Mouse (Mus musculus) thymus, adult 2 months (tissue): ENCODE results near the gene Mfap3. TPM values are rescaled to one million over a fixed set of nuclear protein-coding genes. Genes with fewer than 3 reads are reported as not detected.
"Not testable (repeated sequence)": the region's sequence is repeated elsewhere in the genome, so short reads cannot be mapped to it uniquely, and the experiment has no call there.

Source experiments
- DNase-seq: peaks from one replicate; pipeline ENCODE4 v3.0.0; 2021
- H3K27ac ChIP-seq: fragments of 200-500 bp; 2 replicates; pipeline ENCODE4 v1.5.1; 2012; ENCODE audit warnings: low read length, control low read depth; ENCODE audit not compliant: control insufficient read depth, insufficient read depth
- H3K27me3 ChIP-seq: fragments of 200-500 bp; 2 replicates; pipeline ENCODE4 v1.6.1; 2012; ENCODE audit warnings: mild to moderate bottlenecking, low read length, moderate library complexity, mixed read lengths; ENCODE audit not compliant: control insufficient read depth, insufficient read depth
- H3K36me3 ChIP-seq: fragments of 200-500 bp; 2 replicates; pipeline ENCODE4 v1.6.1; 2012; ENCODE audit warnings: mild to moderate bottlenecking, low read length, moderate library complexity; ENCODE audit not compliant: control insufficient read depth, insufficient read depth
- H3K4me1 ChIP-seq: fragments of 200-500 bp; replicated peaks from 2 replicates; pipeline ENCODE4 v1.6.1; 2012; ENCODE audit warnings: low read length; ENCODE audit not compliant: control insufficient read depth, insufficient read depth
- H3K4me3 ChIP-seq: fragments of 200-500 bp; 2 replicates; pipeline ENCODE4 v1.5.1; 2012; ENCODE audit warnings: mild to moderate bottlenecking, low read length, control low read depth, moderate library complexity; ENCODE audit not compliant: control insufficient read depth, insufficient read depth
- CTCF ChIP-seq: fragments of 200-500 bp; IDR thresholded peaks from 2 replicates; pipeline ENCODE4 v1.5.1; 2012; ENCODE audit warnings: mild to moderate bottlenecking, control low read depth, low read length, moderate library complexity, borderline replicate concordance; ENCODE audit not compliant: control insufficient read depth, poor library complexity, insufficient read depth; ENCODE audit errors: extremely low read depth
- POLR2A ChIP-seq: fragments of 200-500 bp; IDR thresholded peaks from 2 replicates; pipeline ENCODE4 v1.6.1; 2012; ENCODE audit warnings: mild to moderate bottlenecking, low read length, control low read depth, moderate library complexity; ENCODE audit not compliant: control insufficient read depth, poor library complexity, insufficient read depth; ENCODE audit errors: extremely low read depth
- WGBS: fragments of 180-500 bp; shearing (Covaris S2); methylation state at CpG from one replicate; pipeline ENCODE4 v1.1.7; 2018; 5-methylcytosine and 5-hydroxymethylcytosine counted together
- polyA plus RNA-seq: library from polyadenylated mRNA; depleted of rRNA; stranded (reverse); fragments of >200 nt; gene quantifications from 2 replicates; pipeline ENCODE4 v1.2.3, GENCODE M21; 2012

The Mfap3 gene
- polyA plus RNA-seq, 1 experiment: 20.6 TPM

DNA sequence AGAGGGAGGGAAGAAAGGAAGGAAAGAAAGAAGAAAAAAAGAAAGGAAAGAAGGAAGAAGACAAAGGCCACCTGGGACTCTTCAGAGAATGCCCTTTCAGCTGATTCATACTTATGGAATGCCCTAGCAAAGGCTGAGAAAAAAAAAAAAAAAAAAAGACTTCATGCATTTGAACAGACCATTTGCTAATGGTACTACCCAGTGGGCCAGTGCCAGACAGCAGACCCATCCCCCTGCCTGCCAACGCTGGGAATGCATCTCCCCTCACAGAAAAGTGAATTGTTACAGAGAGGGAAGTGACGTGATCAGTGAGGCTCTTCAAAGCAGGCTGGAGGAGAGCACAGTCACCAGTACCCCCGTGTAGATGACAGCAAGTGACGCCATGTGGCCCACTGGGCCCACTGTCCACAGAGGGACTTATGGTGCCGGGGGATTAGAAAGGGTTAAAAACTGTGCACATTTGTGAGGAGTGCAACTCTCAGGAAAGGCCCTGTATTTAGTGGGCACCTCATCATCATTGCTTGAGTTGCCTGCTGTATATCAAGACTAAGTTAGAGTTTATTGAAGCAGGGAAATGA, 21.5 kb downstream of the Mfap3 start:
- Histone ChIP-seq H3K4me3 (no peak overlapping the region), H3K4me1 (no peaks in the 10 kb centered on the region), H3K27ac (no peak overlapping the region), H3K27me3 (no peaks in the 10 kb centered on the region), H3K36me3 (no peaks in the 10 kb centered on the region)
- TF ChIP-seq CTCF (no peak), POLR2A (no peak)
- no peak for DNase-seq
- 91% methylated on average over 5 of the region's 5 CpGs for WGBS

DNA sequence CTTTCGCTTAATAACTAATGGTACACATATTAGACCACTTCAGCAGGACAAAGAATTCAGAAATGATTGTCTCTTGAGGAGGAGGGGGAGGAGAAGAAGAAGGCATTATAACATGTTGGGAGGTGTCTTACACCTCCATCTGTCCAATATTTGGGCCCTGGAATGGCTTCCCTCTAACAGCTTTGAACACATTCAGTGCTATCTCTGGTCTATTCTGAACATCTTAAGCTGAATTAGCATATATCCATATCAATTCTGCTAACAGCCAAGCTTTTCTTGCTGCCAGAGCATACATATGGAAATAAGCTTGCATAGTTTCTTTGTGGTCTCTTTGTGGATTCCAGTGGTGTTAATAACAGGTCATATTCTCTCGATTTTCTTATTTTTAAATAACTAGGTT, 22.2 kb downstream of the Mfap3 start:
- Histone ChIP-seq H3K36me3 (no peaks in the 10 kb centered on the region), H3K27ac (no peak overlapping the region), H3K4me1 (no peaks in the 10 kb centered on the region), H3K27me3 (no peaks in the 10 kb centered on the region), H3K4me3 (no peak overlapping the region)
- no peak for TF ChIP-seq POLR2A
- TF ChIP-seq CTCF: no peak
- DNase-seq: no peak
- 93% methylated on average over 2 of the region's 2 CpGs for WGBS

DNA sequence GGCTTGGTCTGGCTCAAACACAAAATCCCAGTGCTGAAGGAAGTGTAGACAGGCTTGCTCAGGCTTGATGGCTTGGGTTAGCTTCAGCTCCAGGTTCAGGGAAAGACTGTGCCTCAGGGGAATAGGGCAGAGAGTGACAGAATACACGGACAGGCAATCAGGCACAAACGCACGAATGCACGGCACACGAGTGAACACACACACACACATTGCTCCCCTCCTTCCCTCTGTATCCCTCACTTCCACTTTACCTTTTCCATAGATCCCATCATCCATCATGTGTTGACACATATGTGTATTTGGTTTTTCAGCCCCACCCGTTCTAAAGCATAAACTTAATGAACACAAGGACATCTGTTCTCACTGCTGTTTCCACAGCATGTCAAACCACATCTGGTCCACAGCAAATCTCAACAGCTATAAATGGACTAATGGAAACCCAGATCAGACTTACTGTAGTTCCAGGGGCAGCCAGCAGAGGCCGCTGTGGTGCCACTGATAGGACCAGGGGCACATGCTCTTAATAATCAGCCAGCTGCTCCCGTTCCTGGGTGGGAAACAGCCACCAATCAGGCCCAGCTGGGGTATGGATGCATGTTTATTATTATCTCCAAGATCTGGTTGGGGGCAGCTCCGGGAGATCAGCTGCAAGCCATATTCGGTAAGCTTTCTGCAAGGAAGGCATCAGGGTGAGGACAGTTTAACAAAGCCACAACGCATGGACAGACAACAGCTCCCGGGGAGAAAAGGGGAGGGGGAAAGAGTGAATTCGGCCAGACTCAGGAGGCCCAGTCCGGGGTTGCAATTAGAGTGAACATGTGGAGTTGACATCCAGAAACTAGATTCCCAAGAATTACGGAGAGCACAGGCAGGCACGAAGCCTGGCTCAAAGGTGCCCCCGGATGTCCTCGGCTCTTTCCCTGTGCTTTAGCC, 30.4 kb downstream of the Mfap3 start:
- Histone ChIP-seq H3K4me3 (no peak overlapping the region), H3K4me1 (no peaks in the 10 kb centered on the region), H3K36me3 (no peaks in the 10 kb centered on the region), H3K27me3 (no peaks in the 10 kb centered on the region), H3K27ac (no peak overlapping the region)
- WGBS: 54% methylated on average over 18 of the region's 18 CpGs
- DNase-seq: peak; percentile 76
- TF ChIP-seq POLR2A (no peak), CTCF (peak; percentile 85)

DNA sequence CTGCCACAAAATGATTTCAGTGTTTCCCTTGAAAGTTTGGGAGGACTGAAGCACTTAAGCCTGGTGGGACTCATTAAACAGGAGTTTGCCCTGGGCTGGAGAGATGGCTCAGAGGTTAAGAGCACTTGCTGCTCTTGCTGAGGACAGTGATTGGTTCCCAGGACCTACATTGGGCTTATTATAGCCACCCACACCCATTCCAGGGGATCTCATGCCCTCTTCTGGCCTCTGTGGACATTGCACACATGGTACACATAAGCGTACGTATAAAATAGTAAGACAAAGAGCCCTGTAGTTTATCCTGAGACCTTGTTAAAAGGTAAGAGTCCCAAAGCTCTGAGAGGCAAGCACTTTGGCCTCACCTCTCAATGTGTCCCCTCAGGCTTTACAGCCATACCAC, 31.8 kb downstream of the Mfap3 start:
- no peak for DNase-seq
- TF ChIP-seq POLR2A: no peak
- TF ChIP-seq CTCF: no peak
- 94% methylated on average over 2 of the region's 2 CpGs for WGBS
- no peak overlapping the region for H3K27ac ChIP-seq
- no peaks in the 10 kb centered on the region for H3K36me3 ChIP-seq
- H3K4me3 ChIP-seq: no peak overlapping the region
- no peaks in the 10 kb centered on the region for H3K4me1 ChIP-seq
- H3K27me3 ChIP-seq: no peaks in the 10 kb centered on the region

DNA sequence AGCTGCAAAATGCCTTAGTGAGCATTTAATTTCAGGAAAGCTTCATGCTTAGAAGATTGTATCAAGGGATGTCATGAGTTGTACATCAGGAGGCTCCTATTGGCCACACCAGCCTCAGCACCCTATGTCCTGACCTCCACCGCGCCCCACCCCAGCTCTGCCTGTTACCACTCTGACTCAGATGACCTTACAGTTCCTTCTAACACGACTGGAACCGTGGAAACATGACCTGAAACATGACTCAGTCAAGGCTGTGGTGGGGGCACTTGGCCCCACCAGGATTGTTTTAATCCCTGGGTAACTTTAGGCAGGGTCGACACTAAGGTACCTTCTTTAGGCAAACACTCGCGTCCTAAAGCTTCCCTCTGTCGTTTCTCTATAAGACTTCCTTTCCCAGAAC, 32.6 kb downstream of the Mfap3 start:
- H3K36me3 ChIP-seq: no peaks in the 10 kb centered on the region
- no peak for DNase-seq
- H3K27ac ChIP-seq: no peak overlapping the region
- no peak for TF ChIP-seq POLR2A
- TF ChIP-seq CTCF: no peak
- 83% methylated on average over 8 of the region's 8 CpGs for WGBS
- H3K4me1 ChIP-seq: no peaks in the 10 kb centered on the region
- no peak overlapping the region for H3K4me3 ChIP-seq
- H3K27me3 ChIP-seq: no peaks in the 10 kb centered on the region

DNA sequence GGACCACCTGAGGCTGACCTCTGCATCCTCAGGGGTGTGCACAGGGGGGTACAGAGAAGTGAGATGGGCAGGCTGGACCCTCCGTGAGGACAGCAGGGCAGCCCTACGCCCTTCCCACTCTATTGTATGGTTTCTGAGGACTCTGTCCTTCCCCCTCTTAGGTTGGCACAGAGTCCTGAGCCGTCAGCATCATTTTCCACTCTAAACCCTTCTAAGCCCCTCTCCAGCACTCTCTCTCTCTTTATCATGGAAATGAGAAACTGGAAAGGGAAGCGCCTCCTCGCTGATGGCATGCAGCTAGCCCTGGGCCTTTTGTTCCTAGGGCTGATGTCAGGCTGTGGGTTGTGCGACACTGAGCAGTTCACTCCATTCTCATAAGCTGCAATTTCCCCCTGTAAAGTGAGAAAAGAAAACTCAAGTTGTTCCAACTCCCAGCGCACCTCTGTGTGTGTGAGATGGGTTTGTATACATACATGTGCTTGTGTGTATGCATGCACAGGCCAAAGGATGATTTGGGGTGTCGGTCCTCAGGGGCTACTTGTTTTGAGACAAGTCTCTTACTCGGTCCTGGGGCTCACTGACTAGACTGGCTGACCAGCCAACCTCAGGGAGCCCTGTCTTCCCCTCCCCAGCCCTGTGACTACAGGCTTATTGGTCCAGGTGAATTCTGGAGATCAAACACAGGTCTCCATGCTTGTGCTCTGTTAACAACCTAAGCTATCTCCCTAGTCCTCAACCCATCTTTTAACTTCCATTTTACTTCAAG, 34.7 kb downstream of the Mfap3 start:
- TF ChIP-seq POLR2A (no peak), CTCF (no peak)
- no peaks in the 10 kb centered on the region for H3K4me1 ChIP-seq
- no peaks in the 10 kb centered on the region for H3K36me3 ChIP-seq
- no peak overlapping the region for H3K4me3 ChIP-seq
- no peak for DNase-seq
- H3K27ac ChIP-seq: no peak overlapping the region
- H3K27me3 ChIP-seq: no peaks in the 10 kb centered on the region
- whole genome bisulfite sequencing: 93% methylated on average over 9 of the region's 9 CpGs

- H3K4me3 ChIP-seq, H3K4me1 ChIP-seq, DNase-seq, H3K27ac ChIP-seq, H3K36me3 ChIP-seq, H3K27me3 ChIP-seq: not testable (repeated sequence)
- WGBS: 99% methylated on average over 9 of the region's 10 CpGs
These were observed 39.5 kb downstream of the Mfap3 start for GRCm38 (mm10) chr11:57557936-57558335.
